Mouse (Mus musculus): ENCODE measurements at regions not wholly inside any gene's neighbourhood (a gene's known extent, or its start where the extent isn't known, plus 50 kb on each side); places are given as distances from the start of the nearest gene placed in this dataset.
"Not testable (repeated sequence)": the region's sequence is repeated elsewhere in the genome, so short reads cannot be mapped to it uniquely, and the experiment has no call there.

- no peak for DNase-seq (ENCODE audit: low spot score in 2 of 2)
Observed at GRCm38 (mm10) chr1:149463930-149464329, 497.2 kb downstream of the Pla2g4a start.

GRCm38 (mm10) chr1:149449801-149450493, 511.1 kb downstream of the Pla2g4a start:
- DNase-seq (ENCODE audit: low spot score in 2 of 2): no peak

- DNase-seq (ENCODE audit: low spot score in 2 of 2): no peak
Observed at GRCm38 (mm10) chr1:149448516-149448915, 512.6 kb downstream of the Pla2g4a start.

GRCm38 (mm10) chr1:149411009-149411408, 550.1 kb downstream of the Pla2g4a start:
- DNase-seq (ENCODE audit: low spot score in 2 of 2): no peak

- no peak for DNase-seq (ENCODE audit: low spot score in 2 of 2)
Observed at GRCm38 (mm10) chr1:149405367-149405766, 555.7 kb downstream of the Pla2g4a start.

- DNase-seq (ENCODE audit: low spot score in 2 of 2): peak in 1 of 2 experiments; percentile 28
Observed at GRCm38 (mm10) chr1:149388706-149389105, 572.4 kb downstream of the Pla2g4a start.

- no peak for DNase-seq (ENCODE audit: low spot score in 2 of 2)
Observed at GRCm38 (mm10) chr1:149351338-149351907, 609.7 kb downstream of the Pla2g4a start.

GRCm38 (mm10) chr1:149347359-149347758, 613.7 kb downstream of the Pla2g4a start:
- no peak for DNase-seq (ENCODE audit: low spot score in 2 of 2)

- no peak for DNase-seq (ENCODE audit: low spot score in 2 of 2)
Observed at GRCm38 (mm10) chr1:149338158-149338557, 622.9 kb downstream of the Pla2g4a start.

- DNase-seq (ENCODE audit: low spot score in 2 of 2): no peak
Observed at GRCm38 (mm10) chr1:149332239-149332638, 628.9 kb downstream of the Pla2g4a start.

GRCm38 (mm10) chr1:149327171-149327570, 633.9 kb downstream of the Pla2g4a start:
- DNase-seq (ENCODE audit: low spot score in 2 of 2): no peak

GRCm38 (mm10) chr1:149323095-149323494, 638.0 kb downstream of the Pla2g4a start:
- no peak for DNase-seq (ENCODE audit: low spot score in 2 of 2)

GRCm38 (mm10) chr1:149289725-149290124, 671.4 kb downstream of the Pla2g4a start:
- no peak for DNase-seq (ENCODE audit: low spot score in 2 of 2)

GRCm38 (mm10) chr1:149274932-149275331, 686.2 kb downstream of the Pla2g4a start:
- no peak for DNase-seq (ENCODE audit: low spot score in 2 of 2)

GRCm38 (mm10) chr1:149256866-149257265, 704.2 kb downstream of the Pla2g4a start:
- DNase-seq (ENCODE audit: low spot score in 2 of 2): no peak

GRCm38 (mm10) chr1:149254141-149254540, 706.9 kb downstream of the Pla2g4a start:
- no peak for DNase-seq (ENCODE audit: low spot score in 2 of 2)

- no peak for DNase-seq (ENCODE audit: low spot score in 2 of 2)
Observed at GRCm38 (mm10) chr1:149238329-149239015, 722.6 kb downstream of the Pla2g4a start.

- not testable (repeated sequence) for DNase-seq (ENCODE audit: low spot score in 2 of 2)
Observed at GRCm38 (mm10) chr1:149227170-149227569, 733.9 kb downstream of the Pla2g4a start.

- no peak for DNase-seq (ENCODE audit: low spot score in 2 of 2)
Observed at GRCm38 (mm10) chr1:149226400-149226799, 734.7 kb downstream of the Pla2g4a start.

GRCm38 (mm10) chr1:149202631-149203030, 758.5 kb downstream of the Pla2g4a start:
- DNase-seq (ENCODE audit: low spot score in 2 of 2): no peak

GRCm38 (mm10) chr1:149199284-149199683, 761.8 kb downstream of the Pla2g4a start:
- DNase-seq (ENCODE audit: low spot score in 2 of 2): no peak

- no peak for DNase-seq (ENCODE audit: low spot score in 2 of 2)
Observed at GRCm38 (mm10) chr1:149198854-149199253, 762.2 kb downstream of the Pla2g4a start.

Measured in gastrocnemius, adult 8-10 months (tissue).